Mouse (Mus musculus) intestine, postnatal 0 days (tissue): ENCODE results near the gene Dedd. TPM values are rescaled to one million over a fixed set of nuclear protein-coding genes. Genes with fewer than 3 reads are reported as not detected.

Experiments
- ATAC-seq: fragments of 200-750 bp; cut with Nextera tagmentation; 2 replicates; pipeline ENCODE4 v1.8.0; 2017; ENCODE audit warnings: mild to moderate bottlenecking, moderate TSS enrichment, moderate library complexity
- H3K27ac ChIP-seq: fragments of 300-500 bp; sonication (generic); 2 replicates; pipeline ENCODE4 v1.5.1; 2014; ENCODE audit warnings: mild to moderate bottlenecking, low read depth, low read length, moderate library complexity
- H3K27me3 ChIP-seq: fragments of 300-500 bp; sonication (generic); replicated peaks from 2 replicates; pipeline ENCODE4 v1.6.1; 2014; ENCODE audit warnings: low read length, mixed read lengths; ENCODE audit not compliant: control insufficient read depth, insufficient read depth
- H3K36me3 ChIP-seq: fragments of 300-500 bp; sonication (generic); 2 replicates; pipeline ENCODE4 v1.6.1; 2014; ENCODE audit warnings: mild to moderate bottlenecking, moderate library complexity; ENCODE audit not compliant: control insufficient read depth, insufficient read depth
- H3K4me1 ChIP-seq: fragments of 300-500 bp; sonication (generic); replicated peaks from 2 replicates; pipeline ENCODE4 v1.6.1; 2014; ENCODE audit warnings: antibody characterized with exemption, low read length, mixed read lengths; ENCODE audit not compliant: control insufficient read depth, insufficient read depth
- H3K4me2 ChIP-seq: fragments of 300-500 bp; sonication (generic); replicated peaks from 2 replicates; pipeline ENCODE4 v1.6.1; 2014; ENCODE audit warnings: low read depth, mild to moderate bottlenecking, moderate library complexity
- H3K4me3 ChIP-seq: fragments of 300-500 bp; sonication (generic); 2 replicates; pipeline ENCODE4 v1.5.1; 2014; ENCODE audit warnings: low read depth, low read length
- H3K9ac ChIP-seq: fragments of 300-500 bp; sonication (generic); 2 replicates; pipeline ENCODE4 v1.6.1; 2014; ENCODE audit warnings: mild to moderate bottlenecking, low read depth, low read length
- H3K9me3 ChIP-seq: fragments of 300-500 bp; sonication (generic); 2 replicates; pipeline ENCODE4 v1.6.1; 2016; ENCODE audit warnings: mixed run types; ENCODE audit not compliant: control insufficient read depth
- CTCF ChIP-seq: sonication (generic); IDR thresholded peaks from 2 replicates; pipeline ENCODE4 v1.5.1; 2016; ENCODE audit warnings: low read depth, mild to moderate bottlenecking, control low read depth, antibody characterized with exemption, moderate library complexity
- WGBS: fragments of 180-500 bp; shearing (Covaris S2); extraction: QIAGEN DNeasy Blood & Tissue Kit; methylation state at CpG from one replicate; pipeline ENCODE4 v1.1.7; 2014; 5-methylcytosine and 5-hydroxymethylcytosine counted together
- polyA plus RNA-seq: library from polyadenylated mRNA; unstranded; fragments of >200 nt; fragmentation: Nextera tagmentation; extraction: Ambion mirVana; gene quantifications from 2 replicates; pipeline ENCODE4 v1.2.1, GENCODE M21; 2015

Gene Dedd
- 28.1 and 29.9 TPM in 2 replicates for polyA plus RNA-seq

GRCm38 (mm10) chr1:171328839-171329432, at the start of gene Dedd:
Gene Dedd, plus strand, starts transcription at chr1:171329145.
- peak; percentile 92 for ATAC-seq
- TF ChIP-seq CTCF: peak; percentile 49
- H3K4me3 ChIP-seq: peak within 1 kb of the TSS; percentile 88

DNA sequence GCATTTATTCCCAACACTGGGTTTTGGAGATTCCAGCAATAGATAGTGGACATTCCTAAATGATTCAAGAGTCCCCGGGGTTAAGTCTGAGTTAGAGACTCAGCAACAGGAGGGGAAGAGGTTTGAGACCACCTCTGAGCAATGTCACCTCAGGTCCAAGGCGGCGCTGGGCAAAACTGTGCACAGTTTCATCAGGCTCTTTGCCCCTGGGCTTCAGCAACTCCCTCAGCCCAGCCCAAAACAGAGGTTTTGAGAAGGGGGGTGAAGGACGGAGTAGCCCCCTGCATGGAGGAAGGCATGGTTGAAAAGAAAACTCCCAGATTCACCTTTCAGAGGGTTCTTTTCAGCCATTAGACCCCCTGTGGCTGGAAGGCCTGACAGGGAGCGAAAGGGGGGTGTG, 49.2 kb upstream of the Dedd start:
- Histone ChIP-seq H3K4me3 (no peak overlapping the region), H3K27ac (no peak overlapping the region), H3K4me1 (no peaks in the 10 kb centered on the region), H3K27me3 (no peaks in the 10 kb centered on the region), H3K9ac (peak overlapping the region; percentile 58; the same call in 1 of the 2 replicates), H3K9me3 (no peaks in the 10 kb centered on the region), H3K36me3 (peaks cover 59% of the 10 kb centered on the region), H3K4me2 (peak overlapping the region; percentile 87)
- WGBS: 77% methylated on average over 5 of the region's 5 CpGs
- no peak for TF ChIP-seq CTCF
- ATAC-seq: no peak

More at GRCm38 (mm10) chr1:171328839-171329432, at the start of gene Dedd:
- WGBS: under 1% methylated on average over 47 of the region's 48 CpGs
- no peaks in the 10 kb centered on the region for H3K27me3 ChIP-seq
- peak within 1 kb of the TSS; percentile 99 for H3K27ac ChIP-seq
- peak within 1 kb of the TSS; percentile 82 for H3K4me2 ChIP-seq
- no peaks in the 10 kb centered on the region for H3K36me3 ChIP-seq
- H3K4me1 ChIP-seq: 0 out of 2 replicates have a peak, but pooled peaks cover 7% of the 10 kb centered on the region
- peak within 1 kb of the TSS; percentile 95 for H3K9ac ChIP-seq
- H3K9me3 ChIP-seq: no peaks in the 10 kb centered on the region

- ATAC-seq: peak; percentile 23; the same call in 1 of the 2 replicates
Observed at GRCm38 (mm10) chr1:171280250-171280915, 48.6 kb upstream of the Dedd start.

GRCm38 (mm10) chr1:171280916-171281527, 47.9 kb upstream of the Dedd start, which contains the start of gene Ppox:
Gene Ppox, minus strand, starts transcription at chr1:171281186.
- H3K4me3 ChIP-seq: peak within 1 kb of the TSS; percentile 60
- 0 out of 2 replicates have a peak, but pooled peaks have one; percentile 13 for TF ChIP-seq CTCF
- ATAC-seq: peak; percentile 97
- peak within 1 kb of the TSS; percentile 69 for H3K9ac ChIP-seq
- H3K27me3 ChIP-seq: no peaks in the 10 kb centered on the region
- no peaks in the 10 kb centered on the region for H3K9me3 ChIP-seq
- under 1% methylated on average over 26 of the region's 26 CpGs for WGBS
- peak within 1 kb of the TSS; percentile 87 for H3K4me2 ChIP-seq
- no peaks in the 10 kb centered on the region for H3K4me1 ChIP-seq
- H3K27ac ChIP-seq: peak within 1 kb of the TSS; percentile 89
- peaks cover 59% of the 10 kb centered on the region for H3K36me3 ChIP-seq

More at GRCm38 (mm10) chr1:171280250-171280915, 48.6 kb upstream of the Dedd start:
- H3K9ac ChIP-seq: peak overlapping the region; percentile 58
- H3K27ac ChIP-seq: no peak overlapping the region; the same call in 1 of the 2 replicates
- H3K36me3 ChIP-seq: peaks cover 59% of the 10 kb centered on the region
- peak overlapping the region; percentile 60 for H3K4me3 ChIP-seq
- no peaks in the 10 kb centered on the region for H3K9me3 ChIP-seq
- peak overlapping the region; percentile 87 for H3K4me2 ChIP-seq
- TF ChIP-seq CTCF: no peak
- under 1% methylated on average over 25 of the region's 25 CpGs for WGBS
- H3K4me1 ChIP-seq: no peaks in the 10 kb centered on the region
- no peaks in the 10 kb centered on the region for H3K27me3 ChIP-seq

GRCm38 (mm10) chr1:171281528-171281923, 47.4 kb upstream of the Dedd start:
- H3K36me3 ChIP-seq: peaks cover 59% of the 10 kb centered on the region

More at GRCm38 (mm10) chr1:171281528-171281923, 47.4 kb upstream of the Dedd start:
- peak; percentile 84 for TF ChIP-seq CTCF
- H3K4me1 ChIP-seq: no peaks in the 10 kb centered on the region
- peak overlapping the region; percentile 69 for H3K9ac ChIP-seq
- peak overlapping the region; percentile 60 for H3K4me3 ChIP-seq
- no peaks in the 10 kb centered on the region for H3K27me3 ChIP-seq
- no peaks in the 10 kb centered on the region for H3K9me3 ChIP-seq
- peak overlapping the region; percentile 89 for H3K27ac ChIP-seq
- H3K4me2 ChIP-seq: peak overlapping the region; percentile 87
- 0% methylated on average over 10 of the region's 10 CpGs for WGBS
- ATAC-seq: peak; percentile 61
